Comparison of ENCODE assay signal across 23 mouse cellular contexts in the genomic region with DNA sequence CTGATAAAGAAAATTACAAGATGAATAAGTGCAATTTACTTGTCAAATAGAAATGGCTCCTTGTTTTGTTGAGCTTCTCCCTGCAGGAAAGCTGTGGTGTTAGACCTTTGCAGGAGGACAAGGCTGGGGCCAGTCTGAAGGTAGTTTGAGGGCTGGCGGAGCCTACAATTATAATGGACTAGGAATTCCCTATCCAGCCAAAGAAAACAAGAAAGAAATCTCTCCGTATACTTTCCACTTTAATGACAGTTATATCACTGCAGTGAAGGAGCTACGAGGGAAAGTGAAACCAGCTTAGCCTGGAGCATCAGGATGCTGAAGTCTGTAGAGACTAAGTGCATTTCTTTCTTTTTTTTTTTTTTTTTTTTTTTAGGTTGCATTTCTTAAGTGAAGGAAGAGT.
A peak's percentile ranks its signal among the peaks of the same experiment; 100 is the strongest.
DNase-seq lines count a peak whose midpoint lies in the region; ATAC-seq and TF ChIP-seq lines count a peak whose summit lies in the region.
"Had no signal": no experiment of that assay in that cellular context is flagged by ENCODE, and none has a peak within 500 bp of the region (broad histone marks: within the 10 kb centered on the region; RNA-seq: fewer than 3 reads in every experiment).

No protein-coding gene starts in this region.

- DNase-seq in heart, adult 8-10 months (ENCODE audit: low spot score), result peak; percentile 13
- no peak for DNase-seq in heart, postnatal 10 days
- no peak for DNase-seq in kidney, adult 8-10 months
- peak; percentile 76 for DNase-seq in NIH3T3 (ENCODE audit: low read depth)
- DNase-seq in layer of hippocampus, postnatal 36 days, result no peak
- DNase-seq: adrenal gland, adult 2 months; cerebellum, adult 18-20 months; cerebellum, postnatal 25 days; gastrocnemius, postnatal 10 days; liver, embryonic 13.5 days; lung, embryonic 14.5 days; lung, postnatal 36 days; right cerebral cortex, postnatal 14 days; spleen, adult 18-20 months had no signal

- 32% methylated on average over 3 of the region's 3 CpGs for WGBS in kidney, embryonic 16.5 days

- ATAC-seq in kidney, embryonic 16.5 days (ENCODE audit: low FRiP score, low TSS enrichment), result peak; percentile 6; the same call in 1 of the 2 replicates
- ATAC-seq: forebrain, embryonic 14.5 days; midbrain, embryonic 13.5 days had no signal

- no peak overlapping the region for H3K4me3 ChIP-seq in kidney, embryonic 16.5 days (ENCODE audit: low read length)
- H3K4me3 ChIP-seq in embryonic fibroblast, embryonic 13.5 days (ENCODE audit: insufficient read depth, low read length), result no peak overlapping the region
- H3K4me3 ChIP-seq: embryonic facial prominence, embryonic 13.5 days; heart, embryonic 13.5 days; hindbrain, embryonic 15.5 days; liver, embryonic 13.5 days; megakaryocyte, embryonic 14.5 days; midbrain, embryonic 13.5 days; neural tube, embryonic 12.5 days had no signal

- no peak for TF ChIP-seq POLR2A in embryonic fibroblast, embryonic 13.5 days (IDR thresholded peaks at IDR 0.05; ENCODE audit: low read depth, low read length)

- H3K4me1 ChIP-seq in kidney, embryonic 16.5 days (ENCODE audit: insufficient read depth, low read length), result no peaks in the 10 kb centered on the region
- H3K4me1 ChIP-seq in embryonic fibroblast, embryonic 13.5 days (ENCODE audit: control insufficient read depth, insufficient read depth, low read length), result peaks cover 4% of the 10 kb centered on the region; the same call in 1 of the 2 replicates
- H3K4me1 ChIP-seq: embryonic facial prominence, embryonic 13.5 days; hindbrain, embryonic 15.5 days; midbrain, embryonic 13.5 days; neural tube, embryonic 12.5 days had no signal

- no peak for TF ChIP-seq CTCF in embryonic fibroblast, embryonic 13.5 days (IDR thresholded peaks at IDR 0.05; ENCODE audit: borderline replicate concordance, insufficient read depth, low read length)

- intact Hi-C loops in heart, postnatal 10 days (cut with DNase I), result no loop called here

- no peak overlapping the region; the same call in 1 of the 2 replicates for H3K4me2 ChIP-seq in kidney, embryonic 16.5 days (replicated peaks; ENCODE audit: low read depth, low read length)
- H3K4me2 ChIP-seq: embryonic facial prominence, embryonic 13.5 days; heart, embryonic 13.5 days; hindbrain, embryonic 15.5 days; liver, embryonic 13.5 days; lung, embryonic 14.5 days; midbrain, embryonic 13.5 days; neural tube, embryonic 12.5 days had no signal

- no peaks in the 10 kb centered on the region for H3K27me3 ChIP-seq in kidney, embryonic 16.5 days (ENCODE audit: insufficient read depth, low read length)
- H3K27me3 ChIP-seq: embryonic facial prominence, embryonic 13.5 days; heart, embryonic 13.5 days; hindbrain, embryonic 15.5 days; liver, embryonic 13.5 days; megakaryocyte, embryonic 14.5 days; midbrain, embryonic 13.5 days; neural tube, embryonic 12.5 days had no signal

- H3K9ac ChIP-seq in kidney, embryonic 16.5 days (replicated peaks; ENCODE audit: low read length), result no peak overlapping the region
- H3K9ac ChIP-seq: embryonic facial prominence, embryonic 13.5 days; heart, embryonic 13.5 days; hindbrain, embryonic 15.5 days; liver, embryonic 13.5 days; lung, embryonic 14.5 days; midbrain, embryonic 13.5 days; neural tube, embryonic 12.5 days had no signal

- H3K9me3 ChIP-seq in kidney, embryonic 16.5 days (ENCODE audit: low read length), result no peaks in the 10 kb centered on the region
- H3K9me3 ChIP-seq: embryonic facial prominence, embryonic 13.5 days; heart, embryonic 13.5 days; hindbrain, embryonic 15.5 days; liver, embryonic 13.5 days; megakaryocyte, embryonic 14.5 days; midbrain, embryonic 13.5 days; neural tube, embryonic 12.5 days had no signal

- no peaks in the 10 kb centered on the region for H3K36me3 ChIP-seq in kidney, embryonic 16.5 days (ENCODE audit: insufficient read depth, low read length)
- H3K36me3 ChIP-seq: embryonic facial prominence, embryonic 13.5 days; heart, embryonic 13.5 days; hindbrain, embryonic 15.5 days; liver, embryonic 13.5 days; midbrain, embryonic 13.5 days; neural tube, embryonic 12.5 days had no signal

- H3K27ac ChIP-seq in kidney, embryonic 16.5 days (ENCODE audit: low read length), result no peak overlapping the region
- peak overlapping the region; percentile 25 for H3K27ac ChIP-seq in embryonic fibroblast, embryonic 13.5 days (ENCODE audit: insufficient read depth, low read length)
- H3K27ac ChIP-seq: embryonic facial prominence, embryonic 13.5 days; heart, embryonic 13.5 days; hindbrain, embryonic 15.5 days; liver, embryonic 13.5 days; midbrain, embryonic 13.5 days; neural tube, embryonic 12.5 days had no signal

Comparison
In these comparisons a context has a peak if more than half of its experiments do, and no peak if none do; other contexts are left out.
1. DNase-seq: peak in heart, adult 8-10 months (single experiment) and NIH3T3 (single experiment); none in heart, postnatal 10 days (0 of 2), kidney, adult 8-10 months (0 of 2) and layer of hippocampus, postnatal 36 days (0 of 2).